Mouse (Mus musculus): ENCODE results near the gene 4930432M17Rik. TPM values are rescaled to one million over a fixed set of nuclear protein-coding genes. Genes with fewer than 3 reads are reported as not detected.

Gene 4930432M17Rik
- total and polyA plus RNA-seq, 3 experiments = not detected

- no peak for DNase-seq
These were observed 40.5 kb downstream of the 4930432M17Rik start for GRCm38 (mm10) chr3:121710894-121711531.

- no peak for DNase-seq
These were observed 41.7 kb downstream of the 4930432M17Rik start for GRCm38 (mm10) chr3:121712222-121712621.

DNA sequence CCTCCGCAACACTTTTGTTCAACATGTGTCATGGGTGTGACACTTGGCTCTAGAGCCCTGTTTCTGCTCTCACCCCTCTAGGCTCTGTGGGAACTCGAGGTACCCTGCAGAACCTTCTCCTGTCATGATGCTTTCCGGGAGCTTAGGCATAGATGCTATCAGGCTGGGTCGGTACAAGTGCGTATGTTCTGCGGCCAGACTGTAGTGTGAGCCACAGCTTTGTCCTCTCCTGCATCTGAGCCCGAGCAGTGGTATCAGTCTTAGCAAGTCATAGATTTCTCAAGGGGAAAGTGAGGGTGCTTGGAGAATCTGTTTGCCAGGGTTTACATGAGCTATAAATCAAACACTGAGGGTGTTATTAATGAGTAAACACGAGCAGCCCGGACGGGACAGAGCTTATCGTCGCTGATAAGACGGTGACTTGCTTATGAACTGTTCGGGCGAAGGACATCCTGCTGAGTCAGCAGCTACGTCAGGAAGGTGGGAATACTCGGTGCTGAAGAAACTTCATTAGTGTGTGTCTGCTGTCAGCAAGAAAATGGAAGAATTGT is 42.7 kb downstream of the 4930432M17Rik start:
- DNase-seq = peak; percentile 70

- DNase-seq = no peak
These were observed 43.3 kb downstream of the 4930432M17Rik start for GRCm38 (mm10) chr3:121713816-121714215.

GRCm38 (mm10) chr3:121714461-121714860 is 43.9 kb downstream of the 4930432M17Rik start:
- DNase-seq = no peak

DNA sequence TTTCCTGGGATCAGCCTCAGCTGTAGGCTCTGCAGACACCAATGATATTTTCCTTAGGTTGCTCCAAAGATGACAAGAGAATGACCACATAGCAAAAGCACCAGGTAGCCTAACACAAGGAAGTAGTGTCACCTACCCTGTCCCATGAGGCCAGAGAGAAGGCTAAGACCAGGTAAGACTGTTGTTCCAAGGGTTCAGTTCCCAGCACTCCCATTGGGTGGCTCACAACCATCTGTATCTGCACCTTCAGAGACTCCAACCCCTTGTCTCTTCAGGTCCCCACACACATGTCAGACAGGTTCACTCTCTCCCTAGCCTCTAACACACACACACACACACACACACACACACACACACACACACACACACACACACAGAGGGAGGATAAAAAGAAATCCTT is 44.8 kb downstream of the 4930432M17Rik start:
- no peak for DNase-seq

- no peak for DNase-seq
These were observed 45.3 kb downstream of the 4930432M17Rik start for GRCm38 (mm10) chr3:121715741-121716459.

DNA sequence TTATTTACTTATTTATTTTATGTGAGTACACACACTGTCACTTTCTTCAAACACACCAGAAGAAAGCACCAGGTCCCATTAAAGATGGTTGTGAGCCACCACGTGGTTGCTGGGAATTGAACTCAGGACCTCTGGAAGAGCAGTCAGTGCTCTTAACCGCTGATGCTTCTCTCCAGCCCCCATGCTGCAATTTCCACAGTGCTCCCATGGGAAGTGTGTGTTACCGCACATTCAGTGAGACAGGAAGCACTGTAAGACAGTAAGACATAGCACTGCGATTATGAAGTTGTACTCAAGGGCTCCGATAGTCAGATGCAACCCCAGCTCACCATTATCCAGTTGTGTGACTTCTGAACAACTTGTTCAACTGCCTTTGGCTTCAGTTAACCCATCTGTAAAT is 45.9 kb downstream of the 4930432M17Rik start:
- no peak for DNase-seq

DNA sequence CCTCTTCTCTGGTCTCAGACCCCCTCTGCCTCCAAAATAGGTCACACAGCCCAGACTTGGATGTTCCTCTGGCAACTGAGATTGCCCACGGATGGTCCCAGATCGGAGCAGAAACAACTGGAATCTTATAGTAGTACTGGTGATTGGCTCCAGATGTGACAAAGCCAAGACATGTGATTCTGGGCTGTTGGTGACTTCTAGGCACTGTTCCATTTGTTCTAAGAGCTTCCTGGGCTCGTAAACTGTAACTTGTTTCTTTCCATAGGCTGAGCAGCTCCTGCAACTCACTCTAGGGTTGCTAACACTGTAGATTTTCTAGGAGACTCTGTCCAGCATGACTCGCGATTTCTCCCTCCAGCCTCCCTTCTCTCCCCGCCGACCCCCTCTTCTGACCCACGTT is 48.1 kb downstream of the 4930432M17Rik start:
- no peak for DNase-seq

- DNase-seq = no peak
These were observed 49.1 kb downstream of the 4930432M17Rik start for GRCm38 (mm10) chr3:121719701-121720100.

- DNase-seq = no peak
These were observed 50.5 kb downstream of the 4930432M17Rik start for GRCm38 (mm10) chr3:121720801-121721690.

- DNase-seq = no peak
These were observed 51.1 kb downstream of the 4930432M17Rik start for GRCm38 (mm10) chr3:121721691-121722070.

DNA sequence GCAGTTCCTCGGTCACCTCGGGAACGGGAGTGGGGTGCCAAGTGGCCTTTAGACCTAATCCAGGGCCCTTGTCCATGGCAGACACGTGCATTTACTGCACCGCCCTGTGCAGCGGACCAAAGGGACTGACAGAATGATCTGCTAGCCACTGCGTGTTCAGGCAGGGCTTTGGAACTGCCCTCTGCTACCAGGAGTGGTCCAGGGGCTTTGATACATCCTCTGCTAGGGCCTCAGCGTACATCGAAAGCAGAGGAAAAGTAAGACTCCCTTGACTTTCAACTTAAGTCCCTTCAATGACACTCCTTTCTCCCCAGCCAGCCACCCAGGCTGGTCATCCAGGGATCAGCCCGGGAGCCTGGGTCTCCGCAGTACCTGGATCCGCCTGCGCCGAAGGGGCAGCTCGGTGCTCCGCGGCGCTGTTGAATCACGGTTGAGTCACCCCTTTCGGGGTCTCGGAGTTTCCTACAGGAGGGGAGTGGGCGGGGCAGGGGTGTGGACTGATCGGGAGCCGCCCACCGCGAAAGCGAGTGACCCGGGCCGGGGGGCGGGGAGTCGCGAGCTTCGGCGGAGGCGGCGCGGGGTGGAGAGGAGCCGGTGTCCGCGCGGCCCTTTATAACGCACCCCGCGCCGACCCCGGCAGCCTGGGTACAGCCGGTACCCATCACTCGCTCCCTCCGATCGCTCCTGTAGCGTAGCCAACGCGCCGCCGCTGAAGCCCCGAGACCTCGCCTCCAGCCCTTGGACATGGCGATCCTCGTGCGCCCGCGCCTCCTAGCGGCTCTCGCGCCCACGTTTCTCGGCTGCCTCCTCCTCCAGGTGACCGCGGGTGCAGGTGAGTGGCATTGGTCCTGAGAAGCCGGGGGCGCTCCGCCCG is 52.6 kb downstream of the 4930432M17Rik start, which contains the start of gene F3:
TSS of gene F3 (plus strand) at position 567 of the 874 bp plus-strand sequence.
- DNase-seq = peak; percentile 90

DNA sequence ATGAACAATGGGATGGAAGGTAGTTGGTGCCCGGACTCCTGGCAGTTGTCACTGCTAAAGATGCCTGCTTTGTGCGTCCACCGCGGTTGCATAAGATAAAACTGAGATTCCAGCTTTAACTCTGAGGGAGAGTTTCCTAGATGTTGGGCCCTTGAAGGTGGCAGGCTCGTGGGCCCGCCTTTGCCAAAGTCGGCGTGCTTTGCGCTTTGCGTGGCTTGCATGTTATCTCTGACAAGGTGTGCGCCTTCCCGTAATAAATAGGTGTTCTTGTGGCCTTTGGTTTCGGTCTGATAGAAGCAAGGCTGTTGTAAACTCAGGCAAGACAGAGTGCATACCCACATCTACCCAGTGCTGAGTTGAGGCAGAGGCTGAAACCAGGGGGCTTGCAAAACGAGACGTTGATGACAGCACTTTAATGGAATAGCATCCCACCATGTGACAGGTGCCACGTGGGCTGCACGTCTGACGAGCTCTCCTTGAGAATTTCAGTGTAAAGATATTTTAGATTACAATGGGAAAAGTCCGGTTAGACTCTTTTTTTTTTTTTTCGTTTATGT is 53.5 kb downstream of the 4930432M17Rik start:
- no peak for DNase-seq

DNA sequence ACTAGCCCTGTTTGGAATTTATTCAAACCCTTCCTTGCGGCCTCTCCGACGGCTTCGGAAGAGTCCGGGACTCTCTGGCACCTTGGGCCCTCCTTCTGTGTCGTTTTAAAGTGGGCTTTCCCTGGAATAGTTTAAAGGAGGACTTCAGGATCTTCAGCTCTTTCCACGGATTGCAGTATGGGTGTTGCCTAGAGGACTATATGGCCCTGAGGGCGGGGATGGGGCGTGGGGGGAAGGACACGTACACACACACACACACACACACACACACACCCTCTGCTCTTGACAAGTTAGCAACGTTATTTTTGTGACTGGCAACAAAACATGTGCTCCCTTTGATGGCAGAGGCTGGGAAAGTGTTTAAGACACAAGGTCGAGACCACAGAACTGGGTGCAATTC is 54.0 kb downstream of the 4930432M17Rik start:
- no peak for DNase-seq

DNA sequence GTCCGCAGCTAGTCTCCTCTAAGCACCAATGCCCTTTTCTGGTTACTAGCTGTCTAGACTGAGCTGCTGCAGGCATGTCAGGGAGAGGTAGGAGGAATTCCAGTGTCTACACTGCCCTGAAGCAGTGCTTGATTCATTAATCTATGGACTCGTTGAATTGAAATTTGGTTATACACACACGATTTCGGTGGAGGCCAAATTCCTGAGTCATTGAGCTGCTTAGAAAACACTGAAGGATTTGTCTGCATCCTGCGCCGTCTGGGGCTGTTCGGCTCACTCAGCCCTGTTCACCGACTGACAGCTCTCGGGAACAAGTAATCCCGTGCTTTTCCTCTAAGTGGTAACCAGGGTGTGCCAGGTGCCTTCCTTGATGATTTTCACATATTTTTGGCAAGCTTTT is 55.1 kb downstream of the 4930432M17Rik start:
- no peak for DNase-seq

DNA sequence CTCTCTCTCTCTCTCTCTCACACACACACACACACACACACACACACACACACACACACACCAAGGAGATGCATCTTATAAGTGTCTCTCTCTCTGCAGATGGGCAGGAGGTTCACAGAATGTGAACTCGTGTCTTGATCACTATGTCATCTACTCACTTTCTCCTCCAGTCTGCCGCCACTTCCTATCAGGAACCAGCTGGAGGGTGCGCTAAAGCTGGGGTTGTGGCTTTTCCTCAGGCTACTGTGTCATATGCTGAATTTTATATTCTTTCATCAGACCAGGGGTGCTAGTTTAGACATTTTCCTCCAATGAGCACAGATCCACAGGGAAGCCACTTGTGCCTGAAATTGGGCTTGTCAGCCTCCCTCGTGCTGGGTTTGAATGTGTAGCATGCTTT is 59.1 kb downstream of the 4930432M17Rik start:
- no peak for DNase-seq
